Mouse (Mus musculus): ENCODE results near the gene Stam. TPM values are rescaled to one million over a fixed set of nuclear protein-coding genes. Genes with fewer than 3 reads are reported as not detected.
"Not testable (repeated sequence)": the region's sequence is repeated elsewhere in the genome, so short reads cannot be mapped to it uniquely, and the experiment has no call there.

The Stam gene
- polyA plus RNA-seq, 1 experiment from 2014 or later, result 57.7 TPM

DNA sequence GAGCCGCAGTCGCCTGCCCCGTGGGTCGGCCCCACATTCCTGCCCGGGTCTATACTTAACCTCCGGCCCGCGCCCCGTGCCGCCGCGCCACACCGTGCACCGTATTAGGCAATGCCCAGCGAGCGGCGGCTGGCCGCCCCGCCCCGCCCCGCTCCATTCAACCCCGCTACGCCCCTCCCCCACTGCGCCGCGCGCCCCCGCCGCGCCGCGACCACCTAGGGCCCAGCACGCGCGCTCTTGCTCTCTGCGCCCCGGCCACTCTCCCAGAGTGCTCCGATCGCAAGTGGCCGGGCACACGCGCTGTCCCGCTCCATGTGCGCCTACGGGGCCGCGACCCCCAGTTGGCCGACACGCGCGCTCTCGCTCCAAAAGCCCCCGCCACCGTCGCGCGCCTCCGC, 18.7 kb upstream of the Stam start:
- under 1% methylated on average over 32 of the region's 58 CpGs for WGBS
- H3K9me3 ChIP-seq (ENCODE audit: control insufficient read depth, low read length), result no peaks in the 10 kb centered on the region
- peak overlapping the region; percentile 85 for H3K27ac ChIP-seq (ENCODE audit: low read length)
- H3K9ac ChIP-seq (ENCODE audit: low read depth, low read length), result peak overlapping the region; percentile 89
- no peaks in the 10 kb centered on the region for H3K36me3 ChIP-seq (ENCODE audit: control insufficient read depth, insufficient read depth, low read length)
- peak; percentile 92 for ATAC-seq
- H3K4me3 ChIP-seq (ENCODE audit: low read length), result peak overlapping the region; percentile 81
- no peaks in the 10 kb centered on the region for H3K27me3 ChIP-seq (replicated peaks; ENCODE audit: control insufficient read depth, insufficient read depth, low read length)
- H3K4me2 ChIP-seq (ENCODE audit: low read depth, low read length), result peak overlapping the region; percentile 73
- peaks cover 4% of the 10 kb centered on the region; the same call in 1 of the 2 replicates for H3K4me1 ChIP-seq (ENCODE audit: control insufficient read depth, insufficient read depth, low read length)

DNA sequence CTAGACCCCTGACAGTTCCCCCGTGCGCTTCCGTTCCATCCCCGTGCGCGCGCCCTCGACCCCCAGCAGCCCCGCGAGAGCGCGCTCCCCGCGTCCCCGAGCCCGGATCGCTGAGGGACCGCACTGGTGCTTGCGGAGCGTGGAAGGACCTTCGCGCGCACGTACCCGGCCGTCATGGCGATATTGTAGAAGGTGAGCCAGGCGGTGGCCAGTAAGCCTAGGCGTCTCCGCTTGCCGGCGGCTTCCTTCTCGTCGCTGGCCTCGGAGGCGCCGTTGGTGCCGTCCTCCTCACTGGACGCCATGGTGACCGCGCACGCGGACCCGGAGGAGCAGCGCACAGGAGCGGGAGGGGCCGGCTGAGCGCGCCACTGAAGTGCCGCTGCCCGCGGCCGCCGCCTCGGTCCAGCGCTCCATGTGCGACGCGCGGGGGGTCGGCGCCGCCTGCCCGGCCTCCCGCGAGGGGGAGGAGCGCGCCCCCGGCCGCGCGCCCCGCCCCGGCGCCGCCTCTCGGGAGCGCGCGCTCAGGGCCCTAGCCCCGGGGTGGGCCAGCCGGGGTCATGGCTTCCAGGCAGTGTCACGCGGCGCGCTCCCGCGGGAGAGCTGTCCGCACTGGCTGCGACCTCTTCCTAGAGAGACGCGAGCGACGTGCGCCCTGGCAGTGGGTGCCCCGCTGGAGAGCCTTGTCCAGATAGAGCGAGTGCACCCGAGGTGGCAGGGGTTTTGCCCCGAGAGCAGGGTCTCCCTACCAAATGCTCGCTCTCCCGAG, 18.1 kb upstream of the Stam start, which contains the start of gene Hacd1:
Gene Hacd1, minus strand, starts transcription at position 570 of the 766 bp plus-strand sequence.
- WGBS, result under 1% methylated on average over 67 of the region's 101 CpGs
- Histone ChIP-seq H3K27ac (ENCODE audit: low read length) (peak within 1 kb of the TSS; percentile 85), H3K36me3 (ENCODE audit: control insufficient read depth, insufficient read depth, low read length) (no peaks in the 10 kb centered on the region), H3K4me3 (ENCODE audit: low read length) (peak within 1 kb of the TSS; percentile 81), H3K27me3 (replicated peaks; ENCODE audit: control insufficient read depth, insufficient read depth, low read length) (no peaks in the 10 kb centered on the region), H3K4me2 (ENCODE audit: low read depth, low read length) (peak within 1 kb of the TSS; percentile 73), H3K9me3 (ENCODE audit: control insufficient read depth, low read length) (no peaks in the 10 kb centered on the region), H3K9ac (ENCODE audit: low read depth, low read length) (peak within 1 kb of the TSS; percentile 89), H3K4me1 (ENCODE audit: control insufficient read depth, insufficient read depth, low read length) (peaks cover 4% of the 10 kb centered on the region; the same call in 1 of the 2 replicates)
- peak; percentile 86 for ATAC-seq

DNA sequence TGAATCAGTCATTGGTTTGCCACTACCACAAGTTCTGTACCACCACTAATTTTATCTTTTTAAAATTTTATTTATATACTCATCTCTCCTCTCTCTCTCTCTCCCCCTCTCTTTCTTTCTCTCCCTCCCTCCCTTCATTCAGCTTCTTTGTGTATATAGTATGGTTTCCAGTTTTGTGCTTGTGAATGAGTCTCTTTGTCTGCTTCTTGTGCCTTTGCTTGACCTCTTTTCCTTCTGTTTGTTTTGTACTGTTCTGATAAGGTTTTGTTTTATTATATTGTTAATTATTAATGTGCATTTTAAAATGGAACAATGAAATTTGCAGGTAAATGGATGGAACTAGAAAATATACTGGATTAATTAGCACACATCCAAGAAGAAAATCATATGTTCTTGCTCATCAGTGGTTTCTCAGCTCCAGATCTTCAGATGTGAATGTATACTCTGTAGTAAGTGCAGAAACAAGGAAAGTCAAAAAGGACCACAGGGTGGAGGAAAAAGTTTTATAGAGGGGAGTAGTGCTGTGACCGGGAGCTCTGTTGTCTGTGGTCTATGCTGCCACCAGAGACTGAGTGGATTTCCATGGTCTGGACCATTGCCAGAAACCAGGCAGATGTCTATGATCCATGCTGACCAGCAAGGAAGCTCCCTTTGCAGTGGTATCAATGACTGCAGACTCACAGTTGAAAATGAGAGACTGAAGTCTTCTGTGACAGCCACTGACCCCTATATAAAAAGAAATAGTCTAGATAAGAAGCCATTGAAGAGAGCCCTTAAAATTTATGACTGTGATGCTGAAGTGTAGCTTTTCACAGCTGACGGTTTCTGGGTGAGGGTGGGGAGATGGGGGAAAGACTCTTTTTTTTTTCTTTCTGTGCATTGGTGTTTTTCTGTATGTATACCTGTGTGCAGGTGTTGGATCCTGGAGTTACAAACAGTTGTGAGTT, 7.9 kb upstream of the Stam start:
- Histone ChIP-seq H3K9ac (ENCODE audit: low read depth, low read length) (no peak overlapping the region), H3K36me3 (ENCODE audit: control insufficient read depth, insufficient read depth, low read length) (no peaks in the 10 kb centered on the region), H3K4me2 (ENCODE audit: low read depth, low read length) (no peak overlapping the region), H3K27ac (ENCODE audit: low read length) (no peak overlapping the region), H3K9me3 (ENCODE audit: control insufficient read depth, low read length) (no peaks in the 10 kb centered on the region), H3K27me3 (replicated peaks; ENCODE audit: control insufficient read depth, insufficient read depth, low read length) (no peaks in the 10 kb centered on the region), H3K4me3 (ENCODE audit: low read length) (no peak overlapping the region), H3K4me1 (ENCODE audit: control insufficient read depth, insufficient read depth, low read length) (no peaks in the 10 kb centered on the region)
- ATAC-seq, result peak; percentile 82
- 40% methylated on average over 2 of the region's 2 CpGs for WGBS

DNA sequence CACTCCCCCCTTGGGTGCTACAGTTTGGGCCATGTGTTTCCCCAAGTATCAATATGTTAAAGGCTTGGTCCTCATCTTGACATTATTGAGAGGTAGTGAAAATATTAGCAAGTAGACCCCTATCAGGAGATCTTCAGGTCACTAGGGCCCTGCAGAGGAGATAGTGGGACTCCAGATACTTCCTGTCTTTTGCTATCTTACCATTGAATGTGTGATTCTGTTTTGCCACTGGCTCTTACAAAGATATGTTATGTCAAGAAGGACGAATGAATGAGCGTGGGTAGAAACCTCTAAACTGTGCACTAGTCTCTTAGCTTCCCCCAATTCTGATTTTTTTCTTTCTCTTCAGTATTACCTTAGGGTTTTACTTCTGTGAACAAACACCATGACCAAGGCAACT, 4.9 kb upstream of the Stam start:
- H3K27me3 ChIP-seq (replicated peaks; ENCODE audit: control insufficient read depth, insufficient read depth, low read length), result no peaks in the 10 kb centered on the region
- H3K9me3 ChIP-seq (ENCODE audit: control insufficient read depth, low read length), result no peaks in the 10 kb centered on the region
- no peak for ATAC-seq
- H3K4me1 ChIP-seq (ENCODE audit: control insufficient read depth, insufficient read depth, low read length), result no peaks in the 10 kb centered on the region
- H3K9ac ChIP-seq (ENCODE audit: low read depth, low read length), result no peak overlapping the region
- H3K36me3 ChIP-seq (ENCODE audit: control insufficient read depth, insufficient read depth, low read length), result no peaks in the 10 kb centered on the region
- no peak overlapping the region for H3K4me2 ChIP-seq (ENCODE audit: low read depth, low read length)
- no peak overlapping the region for H3K4me3 ChIP-seq (ENCODE audit: low read length)
- 91% methylated on average over 2 of the region's 2 CpGs for WGBS
- no peak overlapping the region for H3K27ac ChIP-seq (ENCODE audit: low read length)

DNA sequence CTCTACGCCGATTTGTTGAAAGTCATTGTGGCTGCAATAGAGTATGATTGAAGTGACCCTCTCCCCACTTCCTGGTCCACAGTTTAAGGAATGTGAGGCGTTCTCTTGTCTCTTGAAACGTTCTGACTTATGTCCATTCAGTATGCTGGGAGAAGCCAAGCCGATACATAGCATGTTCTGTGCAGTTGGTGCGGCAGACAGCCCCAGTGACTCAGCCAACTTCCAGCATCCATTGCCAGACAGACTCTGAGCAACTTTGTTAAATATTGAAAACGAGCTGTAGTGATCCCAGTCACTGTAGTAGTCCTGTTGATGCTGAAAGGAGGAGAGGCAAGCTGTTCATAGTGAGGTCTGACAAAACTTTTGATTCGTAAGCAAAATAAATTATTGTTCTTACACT, 3.4 kb upstream of the Stam start:
- H3K9ac ChIP-seq (ENCODE audit: low read depth, low read length), result no peak overlapping the region
- no peak overlapping the region for H3K27ac ChIP-seq (ENCODE audit: low read length)
- WGBS, result 80% methylated on average over 8 of the region's 8 CpGs
- H3K4me1 ChIP-seq (ENCODE audit: control insufficient read depth, insufficient read depth, low read length), result peaks cover 4% of the 10 kb centered on the region; the same call in 1 of the 2 replicates
- no peaks in the 10 kb centered on the region for H3K9me3 ChIP-seq (ENCODE audit: control insufficient read depth, low read length)
- H3K36me3 ChIP-seq (ENCODE audit: control insufficient read depth, insufficient read depth, low read length), result no peaks in the 10 kb centered on the region
- ATAC-seq, result no peak
- H3K4me2 ChIP-seq (ENCODE audit: low read depth, low read length), result no peak overlapping the region
- H3K27me3 ChIP-seq (replicated peaks; ENCODE audit: control insufficient read depth, insufficient read depth, low read length), result no peaks in the 10 kb centered on the region
- no peak overlapping the region for H3K4me3 ChIP-seq (ENCODE audit: low read length)

DNA sequence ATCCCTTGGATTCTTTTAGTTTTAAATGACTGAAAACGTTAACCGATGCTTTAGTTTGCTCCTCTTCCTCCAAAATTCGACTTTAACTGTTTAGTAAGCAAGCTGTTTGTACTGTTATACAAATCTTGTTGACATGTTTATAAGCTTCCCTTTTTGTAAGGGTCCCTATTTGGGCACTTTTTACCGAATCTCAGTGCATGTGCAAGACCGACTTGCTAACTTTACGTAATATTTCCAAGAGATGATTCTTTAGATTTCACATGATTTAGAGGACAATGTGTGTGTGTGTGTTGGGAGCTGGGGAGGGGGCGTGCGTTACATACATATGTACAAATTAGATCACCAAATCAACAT, 913 bp upstream of the Stam start:
- H3K4me2 ChIP-seq (ENCODE audit: low read depth, low read length), result peak overlapping the region; percentile 73
- 13% methylated on average over 8 of the region's 8 CpGs for WGBS
- H3K27me3 ChIP-seq (replicated peaks; ENCODE audit: control insufficient read depth, insufficient read depth, low read length), result no peaks in the 10 kb centered on the region
- peak overlapping the region; percentile 89 for H3K4me3 ChIP-seq (ENCODE audit: low read length)
- ATAC-seq, result no peak
- no peaks in the 10 kb centered on the region for H3K9me3 ChIP-seq (ENCODE audit: control insufficient read depth, low read length)
- peak overlapping the region; percentile 96 for H3K27ac ChIP-seq (ENCODE audit: low read length)
- H3K36me3 ChIP-seq (ENCODE audit: control insufficient read depth, insufficient read depth, low read length), result no peaks in the 10 kb centered on the region
- peaks cover 4% of the 10 kb centered on the region; the same call in 1 of the 2 replicates for H3K4me1 ChIP-seq (ENCODE audit: control insufficient read depth, insufficient read depth, low read length)
- peak overlapping the region; percentile 90 for H3K9ac ChIP-seq (ENCODE audit: low read depth, low read length)

DNA sequence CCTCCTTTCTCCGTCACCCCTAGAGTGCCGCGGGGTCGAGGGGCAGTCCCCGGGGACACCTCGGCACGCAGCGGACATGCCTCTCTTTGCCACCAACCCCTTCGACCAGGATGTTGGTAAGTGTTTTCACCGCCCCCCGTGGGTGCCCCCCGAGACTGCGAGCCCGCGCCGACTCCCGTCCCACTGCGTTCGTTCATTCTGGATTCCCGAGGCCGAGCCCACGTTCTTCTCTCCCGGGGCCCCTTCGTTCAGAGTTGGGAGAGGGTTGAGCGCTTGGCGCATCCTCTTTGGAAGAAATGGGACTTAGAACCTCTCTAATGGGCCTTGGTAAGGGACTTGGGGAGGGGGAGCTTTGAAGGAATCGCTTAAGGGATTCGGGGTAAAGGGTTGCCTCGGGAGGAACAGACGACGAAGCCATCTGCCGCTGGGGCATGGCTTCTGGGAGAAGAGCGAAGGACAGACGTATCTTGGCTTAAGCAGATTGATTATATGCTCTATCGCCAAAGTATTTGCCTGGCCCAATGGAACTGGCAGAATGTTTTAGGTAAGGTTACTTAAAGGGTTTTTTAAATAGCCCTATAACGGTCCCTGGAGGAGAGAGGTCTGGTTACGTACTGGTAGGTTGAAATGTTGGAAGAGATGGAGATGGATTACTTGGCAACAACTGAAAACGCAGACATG, 463 bp downstream of the Stam start:
- Histone ChIP-seq H3K4me3 (ENCODE audit: low read length) (peak overlapping the region; percentile 89), H3K36me3 (ENCODE audit: control insufficient read depth, insufficient read depth, low read length) (no peaks in the 10 kb centered on the region), H3K9ac (ENCODE audit: low read depth, low read length) (peak overlapping the region; percentile 90), H3K9me3 (ENCODE audit: control insufficient read depth, low read length) (no peaks in the 10 kb centered on the region), H3K4me2 (ENCODE audit: low read depth, low read length) (peak overlapping the region; percentile 79), H3K27me3 (replicated peaks; ENCODE audit: control insufficient read depth, insufficient read depth, low read length) (no peaks in the 10 kb centered on the region), H3K27ac (ENCODE audit: low read length) (peak overlapping the region; percentile 96), H3K4me1 (ENCODE audit: control insufficient read depth, insufficient read depth, low read length) (peaks cover 4% of the 10 kb centered on the region; the same call in 1 of the 2 replicates)
- under 1% methylated on average over 34 of the region's 38 CpGs for WGBS
- ATAC-seq, result no peak

DNA sequence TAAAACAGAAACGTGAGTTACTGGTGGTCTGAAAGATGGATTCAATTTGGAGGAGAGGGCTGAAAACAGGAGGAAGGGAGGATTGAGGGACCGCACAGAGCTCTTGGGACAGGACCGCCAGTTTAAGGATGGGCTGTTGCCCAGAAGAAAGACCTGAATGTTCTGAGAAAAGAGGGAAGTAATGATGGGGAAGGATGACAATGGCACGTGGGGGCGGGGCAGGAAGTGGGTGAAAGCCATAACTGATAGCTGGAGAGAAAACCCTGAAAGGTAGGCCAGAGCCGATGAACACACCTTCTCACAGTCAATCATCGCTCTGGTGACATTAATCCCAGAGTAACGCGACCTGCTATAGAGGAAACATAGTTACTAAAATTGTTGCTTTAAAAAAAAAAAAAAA, 4.6 kb downstream of the Stam start:
- not testable (repeated sequence) for H3K9me3 ChIP-seq (ENCODE audit: control insufficient read depth, low read length); H3K4me1 ChIP-seq (ENCODE audit: control insufficient read depth, insufficient read depth, low read length); H3K9ac ChIP-seq (ENCODE audit: low read depth, low read length); ATAC-seq; H3K36me3 ChIP-seq (ENCODE audit: control insufficient read depth, insufficient read depth, low read length); H3K4me3 ChIP-seq (ENCODE audit: low read length); H3K27me3 ChIP-seq (replicated peaks; ENCODE audit: control insufficient read depth, insufficient read depth, low read length); H3K27ac ChIP-seq (ENCODE audit: low read length); H3K4me2 ChIP-seq (ENCODE audit: low read depth, low read length)
- WGBS, result 89% methylated on average over 8 of the region's 9 CpGs

DNA sequence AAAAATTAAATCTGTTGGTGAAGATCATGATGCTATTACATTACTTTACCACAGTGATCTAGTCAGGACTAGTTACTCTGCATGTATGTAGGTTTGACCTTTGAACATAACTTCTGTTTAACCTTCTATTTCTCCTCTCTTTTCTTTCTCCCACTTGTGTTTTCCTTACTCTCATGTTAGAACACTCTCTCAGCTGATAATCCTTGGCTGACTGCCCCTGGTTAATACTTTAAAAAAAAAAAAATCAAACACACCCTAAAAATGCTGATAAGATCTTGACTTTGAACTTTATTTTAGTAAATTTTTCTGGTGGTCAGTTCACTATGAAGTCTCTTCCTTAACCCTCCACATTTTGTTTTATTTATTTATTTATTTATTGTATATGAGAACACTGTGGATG, 26.6 kb downstream of the Stam start:
- H3K4me2 ChIP-seq (ENCODE audit: low read depth, low read length), result no peak overlapping the region
- H3K9me3 ChIP-seq (ENCODE audit: control insufficient read depth, low read length), result no peaks in the 10 kb centered on the region
- no peaks in the 10 kb centered on the region for H3K4me1 ChIP-seq (ENCODE audit: control insufficient read depth, insufficient read depth, low read length)
- no peak overlapping the region for H3K9ac ChIP-seq (ENCODE audit: low read depth, low read length)
- no peaks in the 10 kb centered on the region for H3K36me3 ChIP-seq (ENCODE audit: control insufficient read depth, insufficient read depth, low read length)
- no peak overlapping the region for H3K27ac ChIP-seq (ENCODE audit: low read length)
- no peaks in the 10 kb centered on the region for H3K27me3 ChIP-seq (replicated peaks; ENCODE audit: control insufficient read depth, insufficient read depth, low read length)
- H3K4me3 ChIP-seq (ENCODE audit: low read length), result no peak overlapping the region
- no peak for ATAC-seq
